Mouse (Mus musculus): ENCODE results near the gene Megf11. TPM values are rescaled to one million over a fixed set of nuclear protein-coding genes. Genes with fewer than 3 reads are reported as not detected.

The Megf11 gene
- polyA plus RNA-seq, 1 experiment from 2014 or later = 1.3 TPM

DNA sequence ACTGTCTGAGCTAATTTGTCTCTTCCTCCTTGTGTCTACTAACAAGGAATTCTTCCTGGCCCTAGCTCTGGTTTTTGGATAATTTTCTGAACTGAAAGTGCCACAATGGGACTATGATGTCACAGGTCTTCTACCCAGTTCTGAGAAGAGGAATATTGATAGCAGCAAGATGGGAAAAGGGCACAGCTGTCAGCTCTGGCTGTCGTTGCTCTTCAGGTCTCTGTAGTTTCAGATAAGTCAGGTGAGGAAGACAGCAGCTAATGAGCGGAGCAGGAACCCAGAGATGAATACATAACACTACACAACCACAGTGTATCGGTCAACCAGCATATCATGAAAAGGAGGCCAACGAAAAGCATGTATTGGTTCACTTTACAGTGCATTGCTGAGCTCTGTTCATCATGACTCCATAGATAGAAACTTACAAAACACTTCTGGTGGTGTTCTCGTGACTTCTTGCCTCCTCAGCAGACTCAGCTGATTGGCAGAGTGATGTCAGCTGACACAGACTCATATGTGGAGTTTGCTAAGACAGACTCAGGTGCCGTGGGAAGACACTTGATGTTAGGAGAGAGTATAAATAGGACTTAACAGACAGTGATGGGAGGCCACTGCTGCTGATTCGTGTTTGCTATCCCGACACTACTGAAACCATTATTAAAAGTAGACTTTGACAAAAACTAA lies 149.6 kb downstream of the Megf11 start:
- no peak for DNase-seq (ENCODE audit: low read depth, low spot score)
- in situ Hi-C loops (cut with MboI; ENCODE audit: low pct_unique_long_range_greater_than_20kb) = no loop called here

DNA sequence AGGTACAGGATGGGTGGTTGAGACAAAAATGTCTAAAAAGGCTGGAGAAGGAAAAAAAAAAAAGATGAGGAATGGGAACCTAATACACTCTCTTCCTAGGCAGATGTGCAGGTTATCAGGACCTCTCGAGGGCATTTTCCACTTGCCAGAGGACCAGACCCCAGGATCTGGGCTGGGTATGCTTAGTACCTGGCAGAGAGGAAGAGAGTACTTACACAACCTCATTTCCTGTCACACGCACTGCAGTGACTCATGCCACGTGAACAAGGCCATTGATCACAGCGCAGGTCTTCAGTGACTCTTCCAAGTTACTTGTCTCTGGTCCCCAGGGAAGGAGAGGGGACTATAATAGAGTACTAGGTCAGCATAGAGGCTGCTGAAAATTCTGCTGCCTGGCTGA lies 152.4 kb downstream of the Megf11 start:
- no peak for DNase-seq (ENCODE audit: low read depth, low spot score)
- CTCF ChIA-PET = no interaction called here

More for the DNA sequence above, 149.6 kb downstream of the Megf11 start:
- no peaks in the 10 kb centered on the region for H3K27me3 ChIP-seq
- TF ChIP-seq CTCF (IDR thresholded peaks at IDR 0.05) = no peak
- ATAC-seq = no peak
- CTCF ChIA-PET = no interaction called here
- POLR2A ChIA-PET = no interaction called here

DNA sequence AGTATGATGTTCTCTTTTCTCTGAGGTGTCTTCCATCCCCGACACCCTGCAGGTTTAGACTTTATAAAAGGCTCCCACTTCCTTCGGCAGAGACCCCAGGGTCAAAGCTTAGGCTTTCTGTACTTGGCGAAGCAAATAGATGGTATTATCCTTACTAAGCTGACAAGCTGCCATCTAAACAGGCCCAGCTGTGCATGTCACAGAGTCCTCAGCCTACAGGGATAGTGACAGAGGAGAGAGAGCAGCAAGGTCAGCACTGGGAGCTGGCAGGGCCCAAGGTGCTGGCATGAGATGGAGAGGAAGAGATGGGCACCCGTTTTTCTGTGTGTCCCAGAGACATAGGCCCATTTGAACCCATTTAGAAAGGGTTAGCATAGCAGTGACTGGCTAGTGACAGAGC lies 156.8 kb downstream of the Megf11 start:
- CTCF ChIA-PET = no interaction called here
- in situ Hi-C loops (cut with MboI; ENCODE audit: low pct_unique_long_range_greater_than_20kb) = no loop called here
- no peak for TF ChIP-seq CTCF (IDR thresholded peaks at IDR 0.05)
- DNase-seq (ENCODE audit: low read depth, low spot score) (no peak), ATAC-seq (no peak)
- POLR2A ChIA-PET = no interaction called here
- peaks cover 4% of the 10 kb centered on the region for H3K27me3 ChIP-seq

More for the DNA sequence above, 152.4 kb downstream of the Megf11 start:
- H3K27me3 ChIP-seq = no peaks in the 10 kb centered on the region
- POLR2A ChIA-PET = no interaction called here
- in situ Hi-C loops (cut with MboI; ENCODE audit: low pct_unique_long_range_greater_than_20kb) = no loop called here
- TF ChIP-seq CTCF (IDR thresholded peaks at IDR 0.05) = no peak
- ATAC-seq = no peak

DNA sequence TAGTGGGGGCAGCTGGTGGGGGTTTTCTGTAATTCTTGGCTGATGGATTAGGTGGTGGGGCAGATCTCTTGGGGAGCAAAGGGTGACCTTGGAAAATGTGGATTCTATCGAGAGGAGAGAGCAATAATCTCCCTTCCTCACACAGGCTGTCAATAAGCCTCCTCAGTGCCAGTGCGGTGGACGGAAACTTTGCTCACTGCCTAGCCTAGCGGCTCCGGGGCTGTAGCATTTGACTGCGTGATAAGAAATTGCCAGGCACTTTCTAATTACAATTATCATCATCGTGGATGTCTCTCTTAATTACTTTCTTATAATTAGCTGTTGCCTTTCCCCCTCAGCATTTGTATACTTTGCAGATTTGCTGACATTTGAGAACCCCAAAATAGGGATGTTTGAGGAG lies 157.7 kb downstream of the Megf11 start:
- in situ Hi-C loops (cut with MboI; ENCODE audit: low pct_unique_long_range_greater_than_20kb) = no loop called here
- TF ChIP-seq CTCF (IDR thresholded peaks at IDR 0.05) = no peak
- DNase-seq (ENCODE audit: low read depth, low spot score) = no peak
- H3K27me3 ChIP-seq = peaks cover 10% of the 10 kb centered on the region
- ChIA-PET CTCF (no interaction called here), POLR2A (no interaction called here)
- no peak for ATAC-seq

DNA sequence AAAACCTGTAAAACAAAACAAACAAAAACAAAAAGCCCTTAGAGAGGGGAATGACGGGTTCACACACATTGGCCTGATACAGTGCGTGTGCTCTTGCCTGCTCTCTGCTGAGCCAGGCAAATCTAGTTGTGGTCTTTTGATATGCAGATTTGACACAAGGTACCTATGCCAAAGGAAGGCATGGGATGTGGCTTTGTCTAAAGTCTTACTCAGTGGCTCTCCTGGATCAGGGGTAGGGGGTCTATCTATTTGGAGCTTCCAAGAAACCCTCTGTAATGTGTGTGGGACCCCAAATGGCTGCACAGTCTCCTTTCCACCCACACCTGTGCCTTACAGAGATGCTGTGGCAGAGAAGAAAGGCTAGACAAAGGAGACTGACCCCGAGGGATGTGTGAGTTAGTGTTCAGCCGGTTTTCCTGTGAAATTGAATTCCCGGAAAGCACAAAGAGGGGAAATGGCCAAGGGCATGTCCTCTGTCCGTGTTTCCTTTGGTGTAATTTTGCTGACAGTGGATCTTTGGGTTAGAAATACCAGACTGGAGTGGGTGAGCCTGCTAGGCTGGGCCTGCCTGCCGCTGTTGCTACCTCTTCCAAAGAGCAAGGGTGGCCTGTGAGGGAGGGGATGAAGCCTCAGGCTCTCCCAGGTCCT lies 161.0 kb downstream of the Megf11 start:
- CTCF ChIA-PET = interaction anchor here (1.2 kb wide), 1 partner anchor 16 kb away, joined by 3 read pairs; no protein-coding TSS in a partner anchor
- H3K27me3 ChIP-seq = peaks cover 14% of the 10 kb centered on the region
- TF ChIP-seq CTCF (IDR thresholded peaks at IDR 0.05) = no peak
- POLR2A ChIA-PET = no interaction called here
- in situ Hi-C loops (cut with MboI; ENCODE audit: low pct_unique_long_range_greater_than_20kb) = no loop called here
- no peak for ATAC-seq
- DNase-seq (ENCODE audit: low read depth, low spot score) = no peak

DNA sequence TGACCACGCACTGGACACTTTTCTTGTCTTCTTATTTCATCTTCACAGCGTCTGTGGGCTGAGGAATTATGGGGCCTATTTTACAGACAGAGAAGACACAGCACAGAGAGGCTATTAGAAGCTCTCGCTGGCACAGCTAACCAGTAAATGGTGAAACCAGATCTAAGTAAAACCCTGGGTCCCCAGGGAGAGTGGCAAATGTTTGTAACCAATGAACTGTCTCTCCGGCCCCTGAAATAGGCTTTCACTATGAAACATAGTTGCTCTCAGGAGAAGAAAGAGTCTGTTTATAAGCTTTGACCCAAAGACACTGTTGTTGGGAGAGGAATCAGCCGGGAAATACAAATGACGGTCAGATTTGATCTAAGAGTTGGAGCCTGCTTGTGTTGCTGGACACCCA lies 162.9 kb downstream of the Megf11 start:
- in situ Hi-C loops (cut with MboI; ENCODE audit: low pct_unique_long_range_greater_than_20kb) = no loop called here
- ChIA-PET CTCF (no interaction called here), POLR2A (interaction anchor here (0.7 kb wide), 1 partner anchor 10 kb away, joined by 3 read pairs; no protein-coding TSS in a partner anchor)
- H3K27me3 ChIP-seq = peaks cover 14% of the 10 kb centered on the region
- no peak for ATAC-seq
- TF ChIP-seq CTCF (IDR thresholded peaks at IDR 0.05) = no peak
- DNase-seq (ENCODE audit: low read depth, low spot score) = no peak

DNA sequence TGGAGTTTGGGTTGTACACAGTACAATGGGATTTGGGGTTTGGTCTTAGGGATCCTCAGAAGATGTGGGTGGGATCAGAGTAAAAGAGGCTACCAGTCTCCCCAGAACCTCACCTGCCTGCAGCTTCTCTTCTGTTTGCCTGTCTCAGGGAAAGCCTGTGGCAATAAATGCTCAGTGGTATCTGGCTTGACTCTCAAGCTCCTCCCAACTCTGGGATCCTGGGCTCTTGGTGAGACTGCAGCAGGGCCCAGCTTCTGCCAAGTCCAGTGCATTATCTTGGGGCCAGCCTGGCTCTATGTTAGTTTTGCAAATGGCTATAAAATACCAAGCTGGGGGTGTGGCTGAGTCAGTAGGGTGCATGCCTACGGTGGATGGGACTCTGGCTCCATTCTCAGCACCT lies 165.9 kb downstream of the Megf11 start:
- ATAC-seq = no peak
- TF ChIP-seq CTCF (IDR thresholded peaks at IDR 0.05) = no peak
- no peak for DNase-seq (ENCODE audit: low read depth, low spot score)
- H3K27me3 ChIP-seq = peaks cover 25% of the 10 kb centered on the region
- ChIA-PET CTCF (no interaction called here), POLR2A (no interaction called here)
- in situ Hi-C loops (cut with MboI; ENCODE audit: low pct_unique_long_range_greater_than_20kb) = no loop called here

DNA sequence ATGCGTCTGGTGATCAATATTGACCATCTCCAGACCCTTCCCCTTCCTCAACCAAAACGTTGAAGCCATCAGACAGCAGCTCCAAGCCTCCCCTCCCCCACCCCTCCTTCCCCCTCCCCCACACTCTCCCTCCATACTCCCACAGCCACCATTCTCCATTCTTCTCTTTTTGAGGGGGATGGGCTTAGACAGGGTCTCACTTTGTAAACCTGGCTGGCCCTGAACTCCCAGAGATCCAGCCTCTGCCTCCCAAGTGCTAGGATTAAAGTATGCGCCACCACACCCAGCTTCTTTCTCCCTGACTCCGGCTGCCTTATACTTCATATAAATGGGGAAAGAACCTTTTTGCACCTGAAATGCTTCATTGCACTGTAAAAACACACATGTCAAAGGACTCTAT lies 166.6 kb downstream of the Megf11 start:
- ATAC-seq (no peak), DNase-seq (ENCODE audit: low read depth, low spot score) (no peak)
- ChIA-PET POLR2A (no interaction called here), CTCF (no interaction called here)
- in situ Hi-C loops (cut with MboI; ENCODE audit: low pct_unique_long_range_greater_than_20kb) = no loop called here
- peaks cover 25% of the 10 kb centered on the region for H3K27me3 ChIP-seq
- no peak for TF ChIP-seq CTCF (IDR thresholded peaks at IDR 0.05)

DNA sequence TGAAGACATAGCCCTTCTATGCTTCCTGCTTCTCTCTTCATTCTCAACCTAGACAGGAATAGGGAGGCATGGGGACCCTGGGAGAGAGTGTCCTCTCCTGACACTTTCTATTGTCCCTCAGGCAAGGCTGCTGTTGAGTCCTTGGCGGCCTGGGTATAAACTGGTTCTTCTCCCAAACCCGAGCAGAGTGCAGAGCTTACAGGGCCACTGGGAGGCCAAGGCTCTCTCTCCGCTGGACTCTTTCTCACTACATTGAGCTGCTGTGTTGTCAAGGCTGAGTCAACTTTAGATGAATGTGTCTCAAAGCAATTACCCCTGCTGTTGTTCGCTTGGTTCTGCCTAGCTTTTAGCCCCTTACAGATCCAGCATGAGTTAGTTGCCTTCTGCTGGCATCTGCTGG lies 168.0 kb downstream of the Megf11 start:
- no peak for TF ChIP-seq CTCF (IDR thresholded peaks at IDR 0.05)
- CTCF ChIA-PET = no interaction called here

DNA sequence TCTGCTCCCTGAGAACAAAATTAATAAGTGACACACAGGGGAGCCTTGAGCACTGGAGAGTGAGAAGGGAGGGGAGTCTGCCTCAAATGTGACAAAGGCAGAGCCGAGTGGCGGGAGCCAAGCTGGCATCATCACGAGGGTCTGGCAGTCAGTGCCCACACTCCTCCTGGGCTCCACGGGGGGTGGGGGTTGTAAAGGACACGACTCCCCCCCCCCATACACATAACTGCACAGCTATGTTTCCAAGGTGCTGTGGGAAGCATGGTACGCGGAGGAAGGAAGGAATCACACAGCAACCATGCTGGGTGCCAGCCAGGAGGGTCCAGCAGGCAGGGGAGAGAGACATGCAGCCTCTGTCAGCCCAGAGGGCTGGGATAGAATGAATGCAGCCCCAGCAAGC lies 170.2 kb downstream of the Megf11 start:
- no peak for TF ChIP-seq CTCF (IDR thresholded peaks at IDR 0.05)
- peaks cover 25% of the 10 kb centered on the region for H3K27me3 ChIP-seq
- no peak for DNase-seq (ENCODE audit: low read depth, low spot score)
- POLR2A ChIA-PET = interaction anchor here (0.7 kb wide), 2 partner anchors 96 to 159 kb away, joined by 3 to 4 read pairs; no protein-coding TSS in a partner anchor
- in situ Hi-C loops (cut with MboI; ENCODE audit: low pct_unique_long_range_greater_than_20kb) = no loop called here
- ATAC-seq = no peak
- CTCF ChIA-PET = no interaction called here

More for the DNA sequence above, 168.0 kb downstream of the Megf11 start:
- peaks cover 19% of the 10 kb centered on the region for H3K27me3 ChIP-seq
- POLR2A ChIA-PET = no interaction called here
- no peak for DNase-seq (ENCODE audit: low read depth, low spot score)
- ATAC-seq = no peak
- in situ Hi-C loops (cut with MboI; ENCODE audit: low pct_unique_long_range_greater_than_20kb) = no loop called here

DNA sequence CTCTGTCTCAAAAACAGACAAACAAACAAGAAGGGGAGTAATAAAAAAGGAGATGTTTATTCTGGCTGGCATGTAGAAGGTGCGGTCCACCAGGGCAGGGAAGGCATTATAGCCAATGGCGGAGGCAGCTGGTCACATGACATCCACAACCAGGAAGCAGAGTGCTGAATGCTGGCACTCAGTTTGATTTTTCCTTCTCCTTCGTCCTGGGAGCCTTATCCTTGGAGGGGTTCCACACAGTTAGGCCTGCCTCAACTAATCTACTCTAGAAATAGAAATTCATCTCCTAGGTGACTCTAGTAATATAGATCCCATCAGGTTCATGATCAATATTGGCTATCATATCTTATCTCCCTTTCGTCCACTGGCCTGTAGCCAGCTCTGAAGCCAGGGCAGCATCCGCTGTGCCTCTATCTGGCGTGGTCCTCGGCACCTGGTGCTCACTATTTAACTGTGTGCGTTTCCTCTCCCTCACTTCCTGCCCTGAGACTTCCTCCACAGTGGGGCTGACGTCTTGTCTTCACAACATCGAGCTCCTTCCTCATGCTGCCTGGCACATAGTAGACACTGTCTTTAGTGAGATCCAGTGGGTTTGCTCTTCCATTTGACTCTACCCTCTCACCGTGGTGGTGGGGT lies 171.8 kb downstream of the Megf11 start:
- POLR2A ChIA-PET = interaction anchor here (0.5 to 1.0 kb wide), 2 partner anchors 9 to 42 kb away, joined by 3 read pairs; no protein-coding TSS in a partner anchor
- in situ Hi-C loops (cut with MboI; ENCODE audit: low pct_unique_long_range_greater_than_20kb) = no loop called here
- no peak for TF ChIP-seq CTCF (IDR thresholded peaks at IDR 0.05)
- no peak for ATAC-seq
- no peak for DNase-seq (ENCODE audit: low read depth, low spot score)
- CTCF ChIA-PET = no interaction called here
- H3K27me3 ChIP-seq = peaks cover 22% of the 10 kb centered on the region

Data from Patski (cell line).